Mouse (Mus musculus) limb, embryonic 12.5 days (tissue): ENCODE results near the gene Panx1. TPM values are rescaled to one million over a fixed set of nuclear protein-coding genes. Genes with fewer than 3 reads are reported as not detected.

ENCODE experiments used
- ATAC-seq: fragments of 200-750 bp; cut with Nextera tagmentation; 2 replicates; pipeline ENCODE4 v1.8.0; 2017; ENCODE audit warnings: low read depth, moderate TSS enrichment; ENCODE audit not compliant: insufficient number of reproducible peaks, insufficient read depth, low FRiP score, low TSS enrichment
- H3K27ac ChIP-seq: fragments of 300-500 bp; sonication (generic); 2 replicates; pipeline ENCODE4 v1.5.1; 2016; ENCODE audit warnings: mild to moderate bottlenecking, moderate library complexity
- H3K27me3 ChIP-seq: fragments of 300-500 bp; sonication (generic); 2 replicates; pipeline ENCODE4 v1.6.1; 2016; ENCODE audit warnings: mild to moderate bottlenecking, moderate library complexity
- H3K36me3 ChIP-seq: fragments of 300-500 bp; sonication (generic); 2 replicates; pipeline ENCODE4 v1.6.1; 2016; ENCODE audit warnings: mild to moderate bottlenecking, moderate library complexity
- H3K4me1 ChIP-seq: fragments of 300-500 bp; sonication (generic); replicated peaks from 2 replicates; pipeline ENCODE4 v1.6.1; 2016
- H3K4me2 ChIP-seq: fragments of 300-500 bp; sonication (generic); 2 replicates; pipeline ENCODE4 v1.6.1; 2016; ENCODE audit warnings: mild to moderate bottlenecking, moderate library complexity
- H3K4me3 ChIP-seq: fragments of 300-500 bp; sonication (generic); replicated peaks from 2 replicates; pipeline ENCODE4 v1.5.1; 2016; ENCODE audit warnings: mild to moderate bottlenecking
- H3K9ac ChIP-seq: fragments of 300-500 bp; sonication (generic); replicated peaks from 2 replicates; pipeline ENCODE4 v1.6.1; 2016; ENCODE audit warnings: mild to moderate bottlenecking, moderate library complexity
- H3K9me3 ChIP-seq: fragments of 300-500 bp; sonication (generic); 2 replicates; pipeline ENCODE4 v1.6.1; 2016; ENCODE audit warnings: mild to moderate bottlenecking, moderate library complexity
- WGBS: fragments of 180-500 bp; shearing (Covaris S2); methylation state at CpG from one replicate; pipeline ENCODE4 v1.1.7; 2016; 5-methylcytosine and 5-hydroxymethylcytosine counted together
- polyA plus RNA-seq: library from polyadenylated mRNA; unstranded; fragments of >200 nt; fragmentation: Nextera tagmentation; extraction: Ambion mirVana; gene quantifications from 2 replicates; pipeline ENCODE4 v1.2.1, GENCODE M21; 2016

Gene Panx1
- polyA plus RNA-seq, 1 experiment from 2014 or later: 71.5 TPM

- WGBS: 92% methylated on average over 1 of the region's 1 CpGs
- Histone ChIP-seq H3K4me3 (no peak overlapping the region), H3K9me3 (no peaks in the 10 kb centered on the region), H3K9ac (no peak overlapping the region), H3K4me2 (no peak overlapping the region), H3K27me3 (no peaks in the 10 kb centered on the region), H3K27ac (no peak overlapping the region), H3K4me1 (no peaks in the 10 kb centered on the region), H3K36me3 (no peaks in the 10 kb centered on the region)
- ATAC-seq: no peak
Measured at GRCm38 (mm10) chr9:14967598-14967997, 77.7 kb downstream of the Panx1 start.

GRCm38 (mm10) chr9:14966787-14967186 lies 78.5 kb downstream of the Panx1 start:
- Histone ChIP-seq H3K9me3 (no peaks in the 10 kb centered on the region), H3K36me3 (no peaks in the 10 kb centered on the region), H3K9ac (no peak overlapping the region), H3K27me3 (no peaks in the 10 kb centered on the region), H3K27ac (no peak overlapping the region), H3K4me3 (no peak overlapping the region), H3K4me2 (no peak overlapping the region), H3K4me1 (no peaks in the 10 kb centered on the region)
- no peak for ATAC-seq
- 67% methylated on average over 4 of the region's 4 CpGs for WGBS

- ATAC-seq: no peak
- H3K9ac ChIP-seq: no peak overlapping the region
- H3K36me3 ChIP-seq: no peaks in the 10 kb centered on the region
- H3K27me3 ChIP-seq: no peaks in the 10 kb centered on the region
- H3K4me2 ChIP-seq: no peak overlapping the region
- H3K9me3 ChIP-seq: no peaks in the 10 kb centered on the region
- H3K27ac ChIP-seq: no peak overlapping the region
- no peak overlapping the region for H3K4me3 ChIP-seq
- no peaks in the 10 kb centered on the region for H3K4me1 ChIP-seq
Measured at GRCm38 (mm10) chr9:14965368-14965767, 79.9 kb downstream of the Panx1 start.

GRCm38 (mm10) chr9:14962769-14963168 lies 82.5 kb downstream of the Panx1 start:
- H3K4me1 ChIP-seq: no peaks in the 10 kb centered on the region
- WGBS: 72% methylated on average over 1 of the region's 1 CpGs
- no peaks in the 10 kb centered on the region for H3K9me3 ChIP-seq
- no peak overlapping the region for H3K4me3 ChIP-seq
- H3K27me3 ChIP-seq: no peaks in the 10 kb centered on the region
- no peak overlapping the region for H3K4me2 ChIP-seq
- no peak overlapping the region for H3K27ac ChIP-seq
- no peak for ATAC-seq
- H3K36me3 ChIP-seq: no peaks in the 10 kb centered on the region
- H3K9ac ChIP-seq: no peak overlapping the region

GRCm38 (mm10) chr9:14954659-14955058 lies 90.6 kb downstream of the Panx1 start:
- WGBS: 83% methylated on average over 1 of the region's 1 CpGs
- H3K9ac ChIP-seq: no peak overlapping the region
- H3K27ac ChIP-seq: no peak overlapping the region
- no peaks in the 10 kb centered on the region for H3K4me1 ChIP-seq
- H3K4me3 ChIP-seq: no peak overlapping the region
- no peaks in the 10 kb centered on the region for H3K36me3 ChIP-seq
- H3K9me3 ChIP-seq: peaks cover 4% of the 10 kb centered on the region; the same call in 1 of the 2 replicates
- ATAC-seq: no peak
- no peaks in the 10 kb centered on the region for H3K27me3 ChIP-seq
- H3K4me2 ChIP-seq: no peak overlapping the region

Other genes with a start within 250 kb of the Panx1 start
- gene Gpr83, start 185.3 kb downstream of the Panx1 start, polyA plus RNA-seq: 0.60 and 0.63 TPM in 2 replicates
- not detected in 2 replicates for gene Izumo1r, start 141.5 kb downstream of the Panx1 start, polyA plus RNA-seq
- gene Hephl1, start 66.6 kb upstream of the Panx1 start, polyA plus RNA-seq: not detected in 2 replicates
- gene Vstm5, start 193.6 kb upstream of the Panx1 start, polyA plus RNA-seq: 2.4 and 2.6 TPM in 2 replicates
- gene Med17, start 234.5 kb upstream of the Panx1 start, polyA plus RNA-seq: 41.0 and 46.0 TPM in 2 replicates